Mouse (Mus musculus) midbrain, embryonic 12.5 days (tissue): Measurements from ENCODE around the gene 2300002M23Rik. TPM values are rescaled to one million over a fixed set of nuclear protein-coding genes. Genes with fewer than 3 reads are reported as not detected.

Experiments used
- ATAC-seq: fragments of 200-750 bp; cut with Nextera tagmentation; 2 replicates; pipeline ENCODE4 v1.8.0; 2017; ENCODE audit warnings: low read depth, moderate TSS enrichment, moderate library complexity; ENCODE audit not compliant: low FRiP score
- H3K27ac ChIP-seq: fragments of 300-500 bp; sonication (generic); replicated peaks from 2 replicates; pipeline ENCODE4 v1.5.1; 2016; ENCODE audit warnings: mild to moderate bottlenecking
- H3K27me3 ChIP-seq: fragments of 300-500 bp; sonication (generic); 2 replicates; pipeline ENCODE4 v1.6.1; 2016; ENCODE audit warnings: mild to moderate bottlenecking
- H3K36me3 ChIP-seq: fragments of 300-500 bp; sonication (generic); 2 replicates; pipeline ENCODE4 v1.6.1; 2016
- H3K4me1 ChIP-seq: fragments of 300-500 bp; sonication (generic); 2 replicates; pipeline ENCODE4 v1.6.1; 2016
- H3K4me2 ChIP-seq: fragments of 300-500 bp; sonication (generic); replicated peaks from 2 replicates; pipeline ENCODE4 v1.6.1; 2016; ENCODE audit warnings: mild to moderate bottlenecking, moderate library complexity
- H3K4me3 ChIP-seq: fragments of 300-500 bp; sonication (generic); 2 replicates; pipeline ENCODE4 v1.5.1; 2016; ENCODE audit warnings: mild to moderate bottlenecking
- H3K9ac ChIP-seq: fragments of 300-500 bp; sonication (generic); replicated peaks from 2 replicates; pipeline ENCODE4 v1.6.1; 2016; ENCODE audit warnings: mild to moderate bottlenecking, moderate library complexity
- H3K9me3 ChIP-seq: fragments of 300-500 bp; sonication (generic); 2 replicates; pipeline ENCODE4 v1.6.1; 2016; ENCODE audit warnings: mild to moderate bottlenecking
- WGBS: fragments of 180-500 bp; shearing (Covaris S2); methylation state at CpG from one replicate; pipeline ENCODE4 v1.1.7; 2016; 5-methylcytosine and 5-hydroxymethylcytosine counted together
- polyA plus RNA-seq: library from polyadenylated mRNA; unstranded; fragments of >200 nt; fragmentation: Nextera tagmentation; extraction: Ambion mirVana; gene quantifications from 2 replicates; pipeline ENCODE4 v1.2.1, GENCODE M21; 2016

The 2300002M23Rik gene
- polyA plus RNA-seq, 1 experiment from 2014 or later, result not detected

DNA sequence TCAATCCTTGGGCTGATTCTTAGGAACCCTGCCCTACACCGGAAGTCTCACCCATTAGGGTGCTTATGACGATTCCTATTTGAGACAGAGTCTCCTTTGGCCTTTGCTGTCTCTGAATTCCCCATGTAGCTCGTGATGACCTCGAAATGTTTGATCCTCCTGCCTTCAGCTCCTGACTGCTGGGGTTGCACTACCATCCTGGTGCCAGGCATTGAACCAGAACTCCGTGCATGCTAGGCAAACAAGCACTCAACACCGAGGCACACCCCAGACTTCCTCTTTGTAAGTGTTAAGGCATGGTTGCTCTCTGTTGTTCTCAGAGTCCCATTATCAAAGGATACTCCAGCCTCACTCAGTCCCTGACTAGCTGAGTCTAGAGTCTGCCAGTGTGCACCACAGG is 23.2 kb upstream of the 2300002M23Rik start:
- Histone ChIP-seq H3K4me1 (peaks cover 17% of the 10 kb centered on the region; the same call in 1 of the 2 replicates), H3K4me2 (no peak overlapping the region), H3K36me3 (no peaks in the 10 kb centered on the region), H3K9me3 (no peaks in the 10 kb centered on the region), H3K27me3 (no peaks in the 10 kb centered on the region; the same call in 1 of the 2 replicates), H3K4me3 (no peak overlapping the region), H3K27ac (peak overlapping the region; percentile 56), H3K9ac (no peak overlapping the region)
- WGBS, result 78% methylated on average over 6 of the region's 6 CpGs
- ATAC-seq, result no peak

DNA sequence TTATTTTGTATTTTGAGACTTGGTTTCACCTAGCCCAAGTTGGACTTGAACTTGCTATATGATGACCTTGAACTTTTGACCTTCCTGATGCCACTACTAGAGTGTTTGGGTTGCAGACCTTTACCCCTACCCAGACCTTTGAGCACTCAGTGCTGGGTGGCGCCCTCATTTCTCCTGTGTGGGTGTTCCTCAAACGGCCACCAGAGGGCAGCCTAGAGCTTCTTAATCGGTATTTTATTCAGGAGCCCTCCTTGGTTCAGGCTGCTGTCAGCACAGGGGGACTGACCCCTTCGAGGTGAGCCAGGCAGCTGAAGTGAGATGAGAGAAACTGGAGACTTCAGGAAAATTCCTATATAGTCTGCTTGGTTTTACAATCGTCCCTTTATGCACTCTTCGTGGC is 22.6 kb upstream of the 2300002M23Rik start:
- no peak for ATAC-seq

DNA sequence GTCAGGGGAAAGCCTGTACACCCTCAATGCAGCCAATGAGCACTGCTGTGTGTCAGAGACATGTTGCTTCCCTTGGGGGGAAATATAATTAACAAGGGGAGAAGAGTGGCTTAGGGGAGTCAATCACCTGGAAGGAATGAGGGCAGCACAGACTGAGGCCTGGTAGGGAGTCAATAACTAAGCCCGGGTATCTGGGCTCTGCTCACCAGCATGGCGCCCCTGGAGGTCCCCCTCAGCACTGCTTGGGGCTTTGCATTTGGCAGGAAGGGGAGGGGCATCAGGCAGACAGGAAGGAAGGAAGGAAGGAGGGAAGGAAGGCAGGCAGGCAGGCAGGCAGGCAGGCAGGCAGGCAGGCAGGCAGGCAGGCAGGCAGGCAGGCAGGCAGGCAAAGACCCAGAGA is 19.8 kb upstream of the 2300002M23Rik start:
- Histone ChIP-seq H3K4me2 (no peak overlapping the region), H3K9me3 (no peaks in the 10 kb centered on the region), H3K27ac (no peak overlapping the region), H3K27me3 (no peaks in the 10 kb centered on the region; the same call in 1 of the 2 replicates), H3K4me1 (peaks cover 17% of the 10 kb centered on the region; the same call in 1 of the 2 replicates), H3K9ac (no peak overlapping the region), H3K36me3 (no peaks in the 10 kb centered on the region), H3K4me3 (no peak overlapping the region)
- 46% methylated on average over 2 of the region's 2 CpGs for WGBS
- ATAC-seq, result no peak

More for the DNA sequence above, 22.6 kb upstream of the 2300002M23Rik start:
- H3K9ac ChIP-seq, result no peak overlapping the region
- no peaks in the 10 kb centered on the region for H3K9me3 ChIP-seq
- H3K27me3 ChIP-seq, result no peaks in the 10 kb centered on the region; the same call in 1 of the 2 replicates
- WGBS, result 35% methylated on average over 6 of the region's 6 CpGs
- peaks cover 17% of the 10 kb centered on the region; the same call in 1 of the 2 replicates for H3K4me1 ChIP-seq
- no peak overlapping the region for H3K4me3 ChIP-seq
- H3K36me3 ChIP-seq, result no peaks in the 10 kb centered on the region
- H3K4me2 ChIP-seq, result no peak overlapping the region
- H3K27ac ChIP-seq, result no peak overlapping the region

DNA sequence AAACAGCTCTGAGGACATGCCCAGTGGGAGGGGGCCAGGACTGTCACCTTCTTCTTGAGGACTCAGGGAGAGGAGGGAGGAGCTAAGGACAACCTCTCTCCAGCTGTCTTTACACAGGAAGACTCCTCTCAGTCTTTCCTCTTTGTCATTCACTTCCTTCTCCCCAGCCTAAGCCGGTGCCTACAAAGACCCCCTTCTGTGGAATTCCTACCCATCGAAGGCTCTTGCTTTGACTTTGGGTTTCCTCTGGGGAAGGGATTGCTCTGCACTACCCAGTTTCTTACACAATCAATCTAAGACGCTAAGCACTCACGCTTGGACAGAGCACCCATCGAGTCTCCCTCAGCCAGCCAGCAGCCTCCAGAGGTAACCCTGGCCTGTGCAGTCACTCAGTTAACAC is 18.6 kb upstream of the 2300002M23Rik start:
- H3K4me1 ChIP-seq, result peaks cover 9% of the 10 kb centered on the region; the same call in 1 of the 2 replicates
- H3K4me2 ChIP-seq, result no peak overlapping the region
- H3K27ac ChIP-seq, result no peak overlapping the region
- H3K27me3 ChIP-seq, result no peaks in the 10 kb centered on the region; the same call in 1 of the 2 replicates
- 8% methylated on average over 5 of the region's 5 CpGs for WGBS
- no peak overlapping the region for H3K9ac ChIP-seq
- no peaks in the 10 kb centered on the region for H3K9me3 ChIP-seq
- no peaks in the 10 kb centered on the region for H3K36me3 ChIP-seq
- H3K4me3 ChIP-seq, result no peak overlapping the region
- no peak for ATAC-seq

DNA sequence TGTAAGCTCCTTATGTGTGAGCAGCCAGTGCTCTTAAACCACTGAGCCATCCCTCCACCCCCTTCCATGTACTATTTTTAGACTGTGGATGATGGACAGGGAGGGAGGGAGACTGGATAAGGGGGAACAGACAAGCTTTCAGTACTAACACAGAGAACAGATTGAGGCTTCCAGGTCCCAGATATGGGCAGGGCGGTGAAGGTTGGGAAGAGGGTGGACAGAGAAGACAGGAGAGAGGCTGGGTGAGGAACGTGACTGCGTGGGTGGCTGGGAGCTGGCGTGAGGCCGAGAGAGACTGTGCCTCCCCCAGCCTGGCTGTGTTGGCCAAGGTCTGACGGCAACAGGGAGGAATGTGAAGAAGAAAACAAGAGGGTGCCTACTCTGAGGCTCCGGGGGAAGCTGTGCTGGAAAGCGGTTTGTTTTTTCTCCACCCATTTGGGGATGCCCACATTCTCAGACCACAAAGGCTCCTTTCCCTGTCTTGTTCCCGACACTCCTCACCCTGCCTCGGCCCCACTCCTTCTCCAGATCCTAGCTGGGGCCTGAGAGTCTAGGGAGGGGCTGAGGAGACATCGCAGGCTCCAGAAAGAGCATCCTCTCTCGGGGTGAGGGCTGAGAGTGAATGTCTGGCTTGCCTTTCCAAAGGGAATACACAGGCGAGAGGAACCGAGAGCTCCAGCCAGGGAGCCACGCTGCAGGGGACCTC is 17.7 kb upstream of the 2300002M23Rik start:
- 0 out of 2 replicates have a peak, but pooled peaks cover 5% of the 10 kb centered on the region for H3K4me1 ChIP-seq
- H3K27ac ChIP-seq, result no peak overlapping the region
- H3K9ac ChIP-seq, result no peak overlapping the region
- H3K9me3 ChIP-seq, result no peaks in the 10 kb centered on the region
- no peaks in the 10 kb centered on the region for H3K36me3 ChIP-seq
- WGBS, result 56% methylated on average over 15 of the region's 15 CpGs
- no peak for ATAC-seq
- H3K4me3 ChIP-seq, result no peak overlapping the region
- no peak overlapping the region for H3K4me2 ChIP-seq
- H3K27me3 ChIP-seq, result no peaks in the 10 kb centered on the region; the same call in 1 of the 2 replicates

DNA sequence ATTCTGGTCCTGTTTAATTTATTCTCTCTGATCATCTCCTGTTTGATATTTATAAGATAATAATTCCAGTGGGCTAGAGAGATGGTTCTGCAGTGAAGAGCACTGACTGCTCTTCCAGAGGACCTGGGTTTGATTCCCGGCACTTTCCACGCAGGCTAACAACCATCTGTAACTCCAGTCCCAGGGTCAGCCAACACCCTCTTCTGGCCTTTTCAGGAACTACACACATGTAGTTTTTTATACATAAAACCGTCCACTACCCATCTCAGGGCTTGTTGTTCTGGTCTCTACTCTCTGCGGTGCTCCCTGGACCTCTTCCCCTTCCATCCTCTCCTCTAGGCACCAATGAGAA is 17.1 kb upstream of the 2300002M23Rik start:
- Histone ChIP-seq H3K9me3 (no peaks in the 10 kb centered on the region), H3K9ac (no peak overlapping the region), H3K4me2 (no peak overlapping the region), H3K36me3 (no peaks in the 10 kb centered on the region), H3K27me3 (no peaks in the 10 kb centered on the region; the same call in 1 of the 2 replicates), H3K4me1 (0 out of 2 replicates have a peak, but pooled peaks cover 5% of the 10 kb centered on the region), H3K27ac (no peak overlapping the region), H3K4me3 (no peak overlapping the region)
- 94% methylated on average over 4 of the region's 4 CpGs for WGBS
- ATAC-seq, result no peak

DNA sequence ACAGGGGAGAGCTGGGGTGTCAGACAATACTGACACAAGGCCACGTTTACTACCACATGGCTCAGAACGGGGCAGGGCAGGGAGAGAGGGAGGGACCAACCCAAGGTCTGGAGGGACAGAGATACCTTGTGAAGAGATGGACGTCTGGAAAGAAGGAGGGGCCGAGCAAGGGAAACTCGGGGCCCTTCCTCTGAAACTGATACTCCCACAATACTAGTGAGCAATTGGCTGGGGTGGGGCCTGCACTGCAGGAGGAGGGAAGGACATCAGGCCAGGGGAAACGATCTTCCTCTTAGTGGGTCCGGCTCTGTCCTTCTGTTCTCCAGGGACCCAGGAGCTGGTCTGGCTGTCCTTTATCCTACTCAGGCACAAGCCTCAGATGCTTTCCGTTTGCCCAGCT is 16.4 kb upstream of the 2300002M23Rik start:
- ATAC-seq, result no peak

DNA sequence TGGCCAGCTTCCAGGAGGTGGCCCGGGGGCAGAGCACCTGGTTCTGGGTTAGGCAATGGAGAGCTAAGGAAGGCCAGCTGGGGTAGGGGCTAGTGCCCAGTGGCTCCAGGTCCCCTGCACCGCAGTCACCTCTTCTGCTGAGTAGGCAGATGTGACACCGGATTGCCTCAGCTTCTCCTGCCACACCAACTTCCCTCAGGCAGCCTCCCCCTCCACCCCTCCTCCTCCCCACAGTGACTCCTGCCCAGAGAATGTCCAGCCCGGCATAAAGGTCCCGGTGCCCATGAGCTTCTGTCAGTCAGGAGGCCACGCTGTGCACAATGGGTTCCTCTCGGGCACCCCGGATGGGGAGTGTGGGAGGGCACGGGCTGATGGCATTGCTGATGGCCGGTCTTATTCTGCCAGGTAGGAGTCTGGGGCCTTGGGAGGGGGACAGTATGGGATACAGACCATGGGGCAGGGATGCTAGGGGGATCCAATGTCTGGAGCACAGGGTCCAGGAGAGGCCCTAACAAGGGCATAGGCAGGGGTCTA is 15.3 kb upstream of the 2300002M23Rik start, which contains the start of gene Cdsn:
Cdsn (plus strand) TSS at position 248 of the 534 bp plus-strand sequence.
- no peaks in the 10 kb centered on the region for H3K4me1 ChIP-seq
- no peaks in the 10 kb centered on the region for H3K9me3 ChIP-seq
- no peak within 1 kb of the TSS for H3K9ac ChIP-seq
- no peaks in the 10 kb centered on the region for H3K36me3 ChIP-seq
- H3K27ac ChIP-seq, result no peak within 1 kb of the TSS
- 72% methylated on average over 10 of the region's 10 CpGs for WGBS
- no peaks in the 10 kb centered on the region; the same call in 1 of the 2 replicates for H3K27me3 ChIP-seq
- ATAC-seq, result no peak
- no peak within 1 kb of the TSS for H3K4me2 ChIP-seq
- H3K4me3 ChIP-seq, result no peak within 1 kb of the TSS

More for the DNA sequence above, 16.4 kb upstream of the 2300002M23Rik start:
- no peaks in the 10 kb centered on the region; the same call in 1 of the 2 replicates for H3K27me3 ChIP-seq
- no peak overlapping the region for H3K27ac ChIP-seq
- H3K9me3 ChIP-seq, result no peaks in the 10 kb centered on the region
- 70% methylated on average over 8 of the region's 8 CpGs for WGBS
- no peak overlapping the region for H3K4me3 ChIP-seq
- no peaks in the 10 kb centered on the region for H3K36me3 ChIP-seq
- H3K4me1 ChIP-seq, result 0 out of 2 replicates have a peak, but pooled peaks cover 5% of the 10 kb centered on the region
- no peak overlapping the region for H3K9ac ChIP-seq
- no peak overlapping the region for H3K4me2 ChIP-seq

DNA sequence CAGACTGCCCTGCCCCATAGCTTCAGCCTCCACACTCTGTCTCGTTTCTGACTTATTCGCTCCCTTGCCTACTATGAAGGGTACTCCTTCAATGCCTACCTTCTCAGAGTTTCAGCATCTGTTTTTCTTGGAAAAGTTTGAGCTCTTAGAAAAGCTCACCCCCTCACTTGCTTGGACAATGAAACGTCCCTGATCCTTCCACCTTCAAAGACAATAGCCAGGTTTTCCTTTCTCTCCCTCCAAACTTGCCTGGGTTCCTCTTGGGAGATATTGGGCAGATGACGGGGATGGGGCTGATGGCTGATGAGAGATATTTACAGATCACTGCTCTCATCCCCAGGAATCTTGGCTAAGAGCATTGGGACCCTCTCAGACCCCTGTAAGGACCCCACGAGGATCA is 12.9 kb upstream of the 2300002M23Rik start:
- H3K36me3 ChIP-seq, result no peaks in the 10 kb centered on the region

DNA sequence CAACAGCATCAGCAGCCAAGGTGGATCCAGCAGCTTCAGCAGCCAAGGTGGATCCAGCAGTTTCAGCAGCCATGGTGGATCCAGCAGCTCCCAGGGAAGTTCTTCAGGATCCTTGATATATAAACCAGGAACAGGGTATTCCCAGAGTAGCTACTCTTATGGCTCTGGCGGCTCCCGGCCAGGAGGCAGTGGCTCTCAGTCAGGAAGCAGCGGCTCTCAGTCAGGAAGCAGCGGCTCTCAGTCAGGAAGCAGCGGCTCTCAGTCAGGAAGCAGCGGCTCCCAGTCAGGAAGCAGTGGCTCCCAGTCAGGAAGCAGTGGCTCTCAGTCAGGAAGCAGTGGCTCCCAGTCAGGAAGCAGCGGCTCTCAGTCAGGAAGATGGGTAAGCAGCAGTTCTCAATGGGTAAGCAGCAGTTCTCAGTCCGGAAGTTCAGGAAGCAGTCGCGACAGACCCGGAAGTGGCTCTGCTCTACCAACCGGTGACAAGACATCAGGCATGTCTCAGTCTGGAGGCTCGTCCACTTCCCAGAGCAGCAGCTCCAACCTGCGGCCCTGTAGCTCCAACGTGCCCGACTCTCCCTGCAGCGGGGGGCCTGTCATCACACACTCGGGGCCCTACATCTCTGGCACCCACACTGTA is 12.4 kb upstream of the 2300002M23Rik start:
- Histone ChIP-seq H3K9me3 (no peaks in the 10 kb centered on the region), H3K9ac (no peak overlapping the region), H3K4me2 (no peak overlapping the region), H3K27ac (no peak overlapping the region), H3K4me3 (no peak overlapping the region), H3K36me3 (no peaks in the 10 kb centered on the region), H3K4me1 (no peaks in the 10 kb centered on the region), H3K27me3 (no peaks in the 10 kb centered on the region; the same call in 1 of the 2 replicates)
- WGBS, result 94% methylated on average over 18 of the region's 18 CpGs
- ATAC-seq, result no peak

More for the DNA sequence above, 12.9 kb upstream of the 2300002M23Rik start:
- H3K4me1 ChIP-seq, result no peaks in the 10 kb centered on the region
- 77% methylated on average over 5 of the region's 5 CpGs for WGBS
- H3K4me2 ChIP-seq, result no peak overlapping the region
- H3K27ac ChIP-seq, result no peak overlapping the region
- H3K4me3 ChIP-seq, result no peak overlapping the region
- no peak overlapping the region for H3K9ac ChIP-seq
- ATAC-seq, result no peak
- no peaks in the 10 kb centered on the region; the same call in 1 of the 2 replicates for H3K27me3 ChIP-seq
- no peaks in the 10 kb centered on the region for H3K9me3 ChIP-seq

DNA sequence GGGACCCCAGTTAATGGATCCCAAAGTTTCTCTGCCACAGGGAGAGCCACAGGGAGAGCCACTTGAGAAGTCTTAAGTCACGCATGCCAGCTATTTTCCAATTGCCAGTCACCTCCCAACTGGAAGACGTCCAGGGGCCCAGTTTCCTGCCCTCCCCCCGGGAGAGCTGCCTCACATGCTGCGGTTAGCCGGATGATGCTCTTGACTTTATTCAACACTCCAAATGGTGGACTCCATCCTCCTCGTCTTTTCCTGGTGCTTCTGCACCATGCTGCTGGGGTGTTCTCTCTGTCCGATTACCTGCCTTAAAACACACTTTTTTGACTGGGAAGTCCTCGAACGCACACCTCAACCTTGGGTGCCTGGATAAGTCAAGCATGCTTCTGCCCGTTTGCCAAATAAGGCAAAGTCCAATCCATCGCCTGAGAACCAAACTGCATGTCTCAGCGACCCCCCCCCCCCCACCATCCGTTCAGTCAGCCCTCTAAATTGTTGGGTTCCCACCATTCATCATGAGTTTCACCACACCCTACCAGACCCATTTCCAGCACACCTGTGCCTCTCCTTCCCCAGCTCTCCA is 11.0 kb upstream of the 2300002M23Rik start:
- Histone ChIP-seq H3K4me2 (no peak overlapping the region), H3K9me3 (no peaks in the 10 kb centered on the region), H3K36me3 (no peaks in the 10 kb centered on the region), H3K27ac (no peak overlapping the region), H3K4me1 (no peaks in the 10 kb centered on the region), H3K4me3 (no peak overlapping the region), H3K27me3 (no peaks in the 10 kb centered on the region; the same call in 1 of the 2 replicates), H3K9ac (no peak overlapping the region)
- ATAC-seq, result no peak
- 94% methylated on average over 13 of the region's 13 CpGs for WGBS

DNA sequence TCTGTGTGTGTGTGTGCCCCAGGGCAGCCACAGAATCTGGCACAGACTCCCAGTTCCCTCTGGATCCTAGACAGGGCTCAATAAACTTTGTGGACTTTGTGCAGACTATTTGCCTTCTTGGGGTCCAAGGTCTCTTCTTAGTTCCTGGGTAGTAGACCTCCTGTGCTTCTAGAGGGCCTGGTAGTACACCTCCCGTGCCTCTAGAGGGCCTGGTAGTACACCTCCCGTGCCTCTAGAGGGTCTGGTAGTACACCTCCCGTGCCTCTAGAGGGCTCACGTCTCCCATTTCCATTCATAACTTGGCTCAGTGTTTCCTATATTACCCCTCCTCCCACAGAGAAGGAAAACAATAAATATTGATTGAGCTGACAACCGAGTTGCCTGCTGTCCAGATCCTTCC is 10.4 kb upstream of the 2300002M23Rik start:
- no peak overlapping the region for H3K4me3 ChIP-seq
- 24% methylated on average over 5 of the region's 5 CpGs for WGBS
- H3K9me3 ChIP-seq, result no peaks in the 10 kb centered on the region
- H3K4me1 ChIP-seq, result no peaks in the 10 kb centered on the region
- no peaks in the 10 kb centered on the region for H3K36me3 ChIP-seq
- H3K4me2 ChIP-seq, result no peak overlapping the region
- no peaks in the 10 kb centered on the region; the same call in 1 of the 2 replicates for H3K27me3 ChIP-seq
- H3K27ac ChIP-seq, result no peak overlapping the region
- no peak overlapping the region for H3K9ac ChIP-seq
- no peak for ATAC-seq
